Mouse (Mus musculus): ENCODE results near the gene Usp7.
"Not testable (repeated sequence)": the region's sequence is repeated elsewhere in the genome, so short reads cannot be mapped to it uniquely, and the experiment has no call there.

Usp7 gene

DNA sequence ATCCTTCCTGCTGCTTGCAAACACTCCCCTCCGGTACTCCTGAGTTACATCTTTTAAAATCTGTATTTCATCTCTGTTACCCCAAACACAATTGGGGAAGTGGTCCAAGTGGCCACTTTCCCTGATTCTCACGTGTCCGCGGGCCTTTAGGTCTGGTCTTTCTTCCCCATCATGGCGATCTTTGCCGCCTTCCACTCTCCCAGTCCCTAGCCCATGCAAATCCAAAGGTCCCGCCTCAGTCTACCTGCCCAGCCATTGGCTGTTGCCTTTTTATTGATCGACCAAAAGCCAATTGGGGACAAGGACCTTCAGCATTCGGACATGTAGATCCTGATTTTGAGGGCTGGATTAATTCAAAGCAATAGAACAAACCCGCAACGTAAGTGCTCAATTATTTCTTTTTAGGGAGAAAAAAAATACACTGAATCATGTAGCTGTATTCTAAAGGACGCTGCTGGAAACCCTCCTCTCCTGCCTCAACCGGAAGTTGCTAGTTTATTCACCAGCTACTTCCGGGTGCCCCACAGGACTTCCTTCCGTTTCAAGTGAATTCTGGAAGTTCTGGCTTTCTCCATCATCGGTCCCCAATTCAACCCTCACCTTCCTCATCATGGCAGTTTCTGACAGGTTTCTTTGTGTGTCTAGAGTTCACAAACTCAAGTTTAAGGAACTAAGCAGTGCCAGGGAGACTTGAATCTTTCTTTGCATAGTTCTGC lies 8.8 kb downstream of the Usp7 start:
- DNase-seq (ENCODE audit: low read depth, low spot score) = no peak

DNA sequence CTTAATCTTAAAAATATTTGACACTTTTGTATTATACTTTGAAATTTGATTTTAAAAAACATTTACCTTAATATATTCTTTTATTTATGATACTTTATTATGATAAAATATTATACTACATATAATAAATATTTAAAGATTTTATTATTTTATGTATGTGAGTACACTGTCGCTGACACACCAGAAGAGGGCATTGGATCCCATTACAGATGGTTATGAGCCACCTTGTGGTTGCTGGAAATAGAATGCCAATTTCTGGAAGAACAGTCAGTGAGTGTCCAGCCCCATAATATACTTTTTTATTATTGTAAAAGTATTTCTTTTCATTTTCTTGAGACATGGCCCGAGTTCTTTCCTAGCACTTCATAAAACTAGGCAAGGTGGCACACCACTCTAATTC lies 10.4 kb downstream of the Usp7 start:
- no peak for DNase-seq (ENCODE audit: low read depth, low spot score)

DNA sequence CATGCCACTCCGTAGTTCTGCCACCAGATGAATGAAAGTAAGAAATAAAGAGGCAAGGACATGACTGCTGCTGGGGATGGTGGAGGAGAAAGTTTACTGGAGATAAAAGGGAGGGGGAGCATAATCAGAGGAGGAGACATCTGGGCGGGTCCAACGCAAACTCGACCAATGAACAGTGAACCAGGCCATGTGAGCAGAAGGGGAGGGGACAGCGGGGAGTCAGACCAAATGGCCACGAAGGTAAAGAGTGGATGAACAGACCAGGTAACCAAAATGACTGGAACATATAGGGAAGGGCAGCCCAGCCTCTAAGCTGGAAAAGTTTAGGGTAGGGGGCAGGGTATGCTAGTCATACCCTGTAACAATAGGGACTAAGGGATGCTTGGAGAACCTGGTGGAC lies 10.9 kb downstream of the Usp7 start:
- no peak for DNase-seq (ENCODE audit: low read depth, low spot score)

DNA sequence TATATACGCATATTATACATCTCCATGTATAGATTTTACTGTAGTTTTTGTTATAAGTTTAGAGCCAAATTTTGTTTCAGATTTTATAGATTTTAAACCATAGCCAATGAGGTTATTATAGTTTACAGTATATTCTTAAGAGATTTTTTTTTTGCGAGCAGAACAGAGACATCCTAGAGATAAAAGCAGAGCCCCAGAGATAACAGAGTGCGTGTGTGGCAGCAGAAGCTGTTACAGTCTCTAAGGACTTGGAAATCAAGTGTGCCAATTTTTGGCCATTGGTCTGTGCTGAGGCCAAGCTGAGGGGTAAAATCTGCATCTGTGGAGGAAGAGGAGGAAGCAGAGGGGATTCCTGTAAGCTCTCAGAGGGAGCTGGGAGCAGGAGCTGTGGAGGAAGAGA lies 11.9 kb downstream of the Usp7 start:
- DNase-seq (ENCODE audit: low read depth, low spot score) = no peak

DNA sequence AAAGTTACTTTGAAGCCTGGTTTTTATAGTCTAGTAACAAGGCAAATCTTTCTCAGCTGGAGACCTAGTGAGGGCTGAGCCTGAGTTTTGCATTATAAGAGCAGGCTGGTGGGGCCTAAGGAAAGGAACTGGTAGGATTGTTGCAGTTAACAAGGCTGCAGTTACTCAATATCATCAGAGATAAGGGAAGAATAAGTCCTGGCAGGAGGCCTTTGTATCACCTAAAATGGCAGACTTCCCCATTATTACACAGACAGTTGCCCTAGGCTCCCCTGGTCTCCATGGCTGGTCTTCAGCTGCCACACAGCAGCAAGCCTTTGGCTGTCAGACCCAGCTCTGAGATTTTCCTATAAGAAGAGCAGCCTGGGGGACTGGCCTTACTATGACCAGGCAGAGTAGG lies 13.4 kb downstream of the Usp7 start:
- no peak for DNase-seq (ENCODE audit: low read depth, low spot score)

DNA sequence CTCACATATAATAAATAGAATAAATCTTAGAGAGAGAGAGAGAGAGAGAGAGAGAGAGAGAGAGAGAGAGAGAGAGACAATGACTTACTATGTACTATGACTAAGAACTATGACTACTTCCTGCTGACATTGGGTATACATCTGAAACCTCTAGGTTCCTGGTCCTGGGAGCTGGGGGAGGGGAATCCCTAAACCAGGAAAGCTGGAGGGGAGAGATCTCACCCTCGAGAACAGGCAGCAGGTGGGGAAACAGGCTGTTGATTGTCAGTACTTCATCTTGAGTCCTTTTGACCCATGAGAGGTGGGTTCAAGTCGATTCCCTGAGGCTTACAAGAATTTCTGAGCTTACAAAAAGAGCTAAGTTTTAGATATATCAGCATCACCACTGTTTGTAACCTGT lies 14.9 kb downstream of the Usp7 start:
- no peak for DNase-seq (ENCODE audit: low read depth, low spot score)

DNA sequence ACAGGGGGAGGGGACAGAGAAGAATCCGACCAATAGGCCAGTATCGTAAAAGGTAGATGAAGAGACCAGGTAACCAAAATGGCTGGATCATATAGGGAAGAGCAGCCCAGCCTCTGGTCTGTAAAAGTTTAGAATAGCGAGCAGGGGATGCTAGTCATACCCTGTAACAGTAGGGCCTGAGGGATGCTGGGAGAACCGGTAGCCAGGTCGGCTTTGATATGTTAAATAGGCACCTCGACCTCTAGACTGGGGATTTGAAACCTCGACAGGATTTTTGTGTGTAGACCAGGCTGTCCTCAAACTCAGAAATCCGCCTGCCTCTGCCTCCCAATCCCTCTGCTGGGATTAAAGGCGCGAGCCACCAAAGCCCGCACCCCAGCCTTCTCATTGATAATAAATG lies 15.5 kb downstream of the Usp7 start:
- DNase-seq (ENCODE audit: low read depth, low spot score) = no peak

DNA sequence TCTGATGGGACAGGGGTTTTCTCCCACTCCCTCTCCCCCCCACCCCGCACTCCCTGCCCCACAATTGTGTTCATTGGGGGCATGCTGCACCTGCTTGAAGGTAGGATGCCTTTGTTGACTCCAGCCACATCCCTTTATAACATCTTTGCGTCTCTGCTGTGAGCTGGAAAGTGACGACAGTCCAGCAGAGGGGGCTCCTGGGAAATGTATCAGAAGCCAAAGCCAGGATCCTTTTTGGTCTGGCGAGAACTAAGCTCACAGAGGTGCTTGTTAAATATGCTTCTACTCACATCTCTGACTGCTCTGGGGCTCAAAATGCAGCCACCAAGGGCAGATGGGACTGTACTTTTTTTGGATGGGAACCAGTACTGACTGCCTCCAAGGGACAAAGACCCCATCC lies 21.0 kb downstream of the Usp7 start:
- DNase-seq (ENCODE audit: low read depth, low spot score) = no peak

DNA sequence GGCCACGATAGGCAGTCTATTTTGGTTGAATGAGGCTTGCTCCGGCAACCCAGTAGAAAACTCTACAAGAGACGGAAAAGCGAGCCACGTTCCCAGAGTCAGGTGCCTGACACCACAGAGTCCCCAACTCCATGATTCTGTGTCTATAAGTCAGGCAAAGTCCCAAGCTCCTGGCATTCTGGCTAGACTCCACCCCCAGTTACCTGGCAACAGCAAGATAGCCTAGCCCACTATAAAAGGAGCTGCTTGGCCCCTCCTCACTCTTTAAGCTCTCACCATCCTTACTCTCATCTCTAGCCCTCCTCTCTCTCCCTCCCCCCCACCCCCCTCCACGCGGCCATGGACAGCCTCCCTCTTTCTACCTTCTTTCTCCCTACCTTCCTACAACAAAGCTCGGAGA lies 21.8 kb downstream of the Usp7 start:
- not testable (repeated sequence) for DNase-seq (ENCODE audit: low read depth, low spot score)

DNA sequence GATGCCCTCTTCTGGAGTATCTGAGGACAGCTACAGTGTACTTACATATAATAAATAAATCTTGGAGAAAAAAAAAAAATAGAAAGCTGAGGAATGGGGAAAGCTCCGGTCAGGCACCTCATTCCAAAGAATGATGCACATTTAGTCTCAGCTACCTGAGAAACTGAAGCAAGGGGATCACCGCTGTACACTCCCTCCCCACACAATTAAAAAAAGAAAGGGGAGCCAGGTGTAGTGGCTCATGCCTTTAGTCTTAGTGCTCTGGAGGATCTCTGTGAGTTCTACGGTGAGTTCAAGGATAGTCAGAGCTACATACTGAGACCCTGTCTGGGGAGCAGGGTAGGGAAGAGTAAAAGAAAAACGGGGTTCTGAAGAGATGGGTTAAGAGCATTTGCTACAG lies 22.6 kb downstream of the Usp7 start:
- no peak for DNase-seq (ENCODE audit: low read depth, low spot score)

DNA sequence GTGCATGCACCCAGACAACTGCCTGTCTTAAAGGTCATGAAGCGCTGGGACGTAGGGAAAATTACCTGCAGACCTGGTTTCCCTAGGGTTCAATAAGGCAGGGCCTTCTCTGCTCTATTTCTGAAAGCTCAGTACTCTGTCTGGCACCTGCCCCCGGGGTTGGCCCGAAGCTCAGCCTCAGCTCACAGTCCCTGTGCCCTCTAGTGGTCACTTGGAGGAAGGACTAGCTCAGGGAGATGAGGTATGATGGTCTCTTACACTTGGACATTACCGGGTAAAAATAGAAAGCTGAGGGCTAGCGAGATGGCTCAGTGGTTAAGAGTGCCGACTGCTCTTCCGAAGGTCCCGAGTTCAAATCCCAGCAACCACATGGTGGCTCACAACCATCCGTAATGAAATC lies 23.0 kb downstream of the Usp7 start:
- peak; percentile 70 for DNase-seq (ENCODE audit: low read depth, low spot score)

DNA sequence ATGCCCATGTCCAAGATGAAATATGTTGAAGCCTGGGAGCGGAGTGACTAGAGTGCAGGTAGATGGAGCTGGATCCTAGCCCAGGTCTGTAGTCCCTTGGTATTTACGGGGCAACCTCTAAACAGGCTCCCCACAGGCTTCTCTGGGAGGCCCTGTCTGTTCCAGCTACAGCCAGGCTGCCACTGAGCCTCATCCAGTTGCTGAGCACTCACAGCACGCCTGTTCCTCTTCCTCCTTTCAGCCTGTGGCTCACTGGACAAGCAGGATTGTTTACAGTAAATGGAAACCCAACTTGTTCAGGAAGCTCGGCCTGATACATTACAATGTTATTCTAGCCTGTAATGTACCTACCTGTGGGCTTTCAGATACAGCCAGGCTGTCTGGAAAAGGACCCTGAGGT lies 23.5 kb downstream of the Usp7 start:
- no peak for DNase-seq (ENCODE audit: low read depth, low spot score)

DNA sequence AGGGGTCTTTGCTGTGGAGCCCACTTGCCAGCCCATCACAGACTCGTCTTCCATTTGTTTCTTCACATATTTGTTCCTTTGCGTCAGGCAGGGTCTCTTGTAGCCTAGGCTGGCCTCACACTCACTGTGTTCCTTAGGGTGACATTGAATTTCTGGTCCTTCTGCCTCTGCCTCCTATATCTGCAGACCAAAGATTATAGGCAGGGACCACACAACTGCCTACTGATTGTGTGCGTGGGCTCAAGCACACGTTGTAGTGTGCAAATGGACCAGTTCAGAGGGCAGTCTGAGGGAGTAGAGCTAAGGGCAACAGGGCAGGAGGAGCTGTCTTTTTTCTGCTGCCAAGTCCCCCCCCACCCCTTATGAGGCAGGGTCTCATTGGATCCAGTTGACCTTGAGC lies 24.0 kb downstream of the Usp7 start:
- DNase-seq (ENCODE audit: low read depth, low spot score) = no peak

DNA sequence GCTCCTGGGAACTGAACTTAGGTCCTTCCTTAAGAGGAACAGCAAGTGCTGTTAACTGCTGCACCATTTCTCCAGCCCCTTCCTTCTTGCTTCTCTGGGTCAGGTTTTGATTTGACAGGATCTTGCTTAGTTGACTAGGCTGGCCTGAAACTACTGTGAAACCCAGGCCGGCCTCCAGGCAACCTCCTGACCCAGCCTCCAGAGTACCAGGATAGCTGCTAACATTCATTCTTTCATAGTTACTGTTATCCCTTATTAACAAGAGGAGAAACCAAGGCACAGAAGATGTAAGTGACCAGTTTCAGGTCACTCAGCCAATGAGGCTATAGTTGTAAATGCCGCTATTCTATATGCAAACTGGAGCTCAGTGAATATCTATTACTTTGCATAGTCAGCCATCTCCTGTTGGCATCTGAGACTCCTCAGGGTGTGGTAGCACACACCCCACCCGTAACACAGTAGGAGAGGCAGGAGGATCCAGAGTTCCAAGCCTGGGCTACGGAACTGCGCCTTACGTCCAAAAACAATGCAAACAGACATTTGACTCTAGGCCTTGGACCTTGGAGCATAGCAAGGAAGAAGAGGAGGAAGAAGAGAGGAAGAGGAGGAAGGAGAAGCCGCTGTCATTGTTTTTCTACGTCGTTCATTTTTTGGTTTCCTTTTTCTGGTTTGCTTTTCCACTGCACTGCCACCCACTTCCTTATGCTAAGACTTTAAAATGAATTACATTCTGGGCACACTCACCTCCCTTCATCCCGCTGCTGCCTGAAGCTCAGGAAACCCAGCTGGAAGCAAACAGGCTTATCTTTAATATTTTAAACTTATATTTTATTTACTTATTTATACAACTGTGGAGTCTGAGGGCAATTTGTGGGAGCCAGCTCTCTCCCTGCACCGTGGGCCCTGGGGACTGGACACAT lies 24.7 kb downstream of the Usp7 start:
- no peak for DNase-seq (ENCODE audit: low read depth, low spot score)

DNA sequence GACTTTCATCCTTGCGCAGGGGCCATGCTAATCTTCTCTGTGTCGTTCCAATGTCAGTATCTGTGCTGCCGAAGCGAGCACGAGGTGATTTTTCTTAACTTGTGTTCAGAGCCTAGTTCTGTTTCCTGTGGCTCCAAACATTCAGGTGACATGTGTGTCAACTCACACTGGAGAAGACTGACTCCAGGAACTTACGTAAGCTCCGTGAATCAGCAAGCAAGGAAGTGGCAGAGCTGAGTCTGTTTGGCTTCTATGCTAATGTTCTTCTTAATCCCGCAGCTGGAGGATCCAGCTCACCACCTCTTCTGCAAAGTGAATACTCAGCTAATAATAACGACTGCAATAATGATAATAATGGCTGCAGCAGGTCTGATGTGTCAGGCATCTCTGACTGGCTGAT lies 25.9 kb downstream of the Usp7 start:
- no peak for DNase-seq (ENCODE audit: low read depth, low spot score)

DNA sequence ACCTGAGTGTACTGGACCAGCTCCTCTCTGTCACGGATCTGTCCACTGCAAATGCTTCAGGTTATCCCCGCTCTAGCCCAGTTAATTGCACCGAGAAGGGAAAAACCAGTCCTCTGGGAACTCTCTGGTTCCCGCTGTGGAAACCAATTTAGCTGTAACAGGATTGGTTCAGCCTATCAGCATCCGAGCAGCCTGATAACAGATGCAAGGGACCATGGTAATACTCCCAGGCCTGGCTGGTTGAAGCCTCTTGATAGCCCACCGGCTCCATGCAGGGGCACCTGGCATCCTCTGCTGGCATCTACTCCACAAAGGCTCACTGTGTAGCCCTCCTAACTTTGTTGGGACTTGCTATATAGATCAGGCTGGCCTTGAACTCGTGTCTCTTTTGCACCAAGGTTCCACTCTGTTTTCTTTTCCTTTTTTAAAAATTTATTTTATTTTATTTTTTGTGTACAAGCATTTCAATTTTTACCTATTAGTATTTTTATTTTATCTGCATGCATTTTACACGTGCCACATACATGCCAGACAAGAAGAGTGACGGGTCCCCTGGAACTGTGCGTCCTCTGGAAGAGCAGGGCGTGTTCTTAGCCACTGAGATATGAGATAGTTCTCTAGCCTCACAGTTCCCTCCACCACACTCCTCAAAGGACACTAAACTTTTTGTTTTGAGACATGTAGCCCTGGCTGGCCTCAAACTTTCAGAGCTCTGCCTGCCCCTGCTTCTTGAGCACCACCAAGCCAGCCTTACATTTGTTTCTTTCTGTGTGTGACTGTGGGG lies 27.8 kb downstream of the Usp7 start:
- no peak for DNase-seq (ENCODE audit: low read depth, low spot score)

DNA sequence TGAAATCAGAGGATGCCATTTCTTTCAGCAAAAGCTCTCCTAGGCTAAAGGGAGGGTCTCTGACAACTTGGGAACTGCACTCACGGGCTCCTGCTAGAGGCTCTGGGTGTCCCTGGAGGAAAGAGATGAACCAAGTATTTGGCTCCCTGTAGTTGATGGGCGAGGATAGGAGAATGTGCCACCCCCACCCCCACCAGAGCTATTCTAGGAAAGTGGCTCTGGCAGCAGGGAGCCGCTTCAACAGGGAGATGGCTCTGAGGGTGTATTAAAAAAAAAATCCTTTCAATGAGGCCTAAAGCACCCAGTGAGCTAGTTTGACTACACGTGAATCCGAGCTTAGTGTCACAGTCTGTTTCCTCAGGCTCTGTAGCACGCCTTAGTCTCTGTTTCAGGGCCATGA lies 29.1 kb downstream of the Usp7 start:
- no peak for DNase-seq (ENCODE audit: low read depth, low spot score)

DNA sequence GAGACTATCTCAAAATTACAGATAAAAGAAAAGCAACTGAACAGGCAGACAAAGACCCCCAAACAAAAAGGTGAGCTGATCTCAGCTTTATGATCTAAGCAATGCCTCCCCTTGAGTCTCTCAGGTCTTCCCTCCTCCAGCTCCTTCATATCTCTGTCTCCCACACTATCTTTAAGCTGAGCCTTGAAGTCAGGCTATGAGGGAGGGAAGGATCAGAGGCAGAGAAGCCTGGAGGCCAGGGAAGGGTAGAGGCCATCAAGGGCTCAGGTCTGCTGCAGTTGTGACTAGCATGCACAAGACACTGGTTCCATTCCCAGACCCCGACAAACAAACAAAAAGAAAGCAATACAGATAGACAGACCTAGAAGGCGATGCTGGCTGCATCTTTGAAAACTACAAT lies 30.2 kb downstream of the Usp7 start:
- no peak for DNase-seq (ENCODE audit: low read depth, low spot score)

DNA sequence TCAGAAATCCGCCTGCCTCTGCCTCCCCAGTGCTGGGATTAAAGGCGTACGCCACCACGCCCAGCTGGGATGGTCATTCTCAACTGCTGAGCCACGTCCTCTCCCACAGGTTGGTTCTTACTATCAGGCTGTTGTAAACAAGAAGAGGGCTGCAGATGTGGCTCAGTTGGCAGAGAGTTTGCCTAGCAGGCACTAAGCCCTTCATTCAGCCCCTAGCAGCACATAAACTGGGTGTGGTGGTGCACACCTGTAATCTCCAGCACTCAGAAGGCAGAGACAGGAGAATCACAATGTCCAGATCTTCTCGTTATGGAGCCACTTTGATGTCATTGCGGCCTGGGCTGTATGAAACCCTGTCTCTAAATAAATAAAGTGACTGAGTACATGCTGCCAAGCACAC lies 31.1 kb downstream of the Usp7 start:
- no peak for DNase-seq (ENCODE audit: low read depth, low spot score)

DNA sequence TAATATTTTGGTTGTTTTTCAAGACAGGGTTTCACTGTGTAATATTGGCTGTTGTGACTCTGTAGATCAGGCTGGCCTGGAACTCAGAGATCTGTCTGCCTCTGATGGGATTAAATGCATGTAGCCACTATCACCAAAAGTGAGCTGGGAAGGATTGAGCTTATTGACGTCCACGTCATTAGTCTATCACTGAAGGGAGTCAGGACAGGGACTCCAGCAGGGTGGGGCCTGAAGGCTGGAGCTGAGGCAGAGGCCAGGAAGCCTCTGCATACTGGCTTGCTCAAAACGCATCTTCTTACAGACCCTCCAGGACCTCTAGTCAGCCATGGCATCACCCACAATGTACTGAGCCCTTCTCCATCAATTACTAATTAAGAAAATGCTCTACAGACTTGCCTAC lies 33.1 kb downstream of the Usp7 start:
- DNase-seq (ENCODE audit: low read depth, low spot score) = no peak

DNA sequence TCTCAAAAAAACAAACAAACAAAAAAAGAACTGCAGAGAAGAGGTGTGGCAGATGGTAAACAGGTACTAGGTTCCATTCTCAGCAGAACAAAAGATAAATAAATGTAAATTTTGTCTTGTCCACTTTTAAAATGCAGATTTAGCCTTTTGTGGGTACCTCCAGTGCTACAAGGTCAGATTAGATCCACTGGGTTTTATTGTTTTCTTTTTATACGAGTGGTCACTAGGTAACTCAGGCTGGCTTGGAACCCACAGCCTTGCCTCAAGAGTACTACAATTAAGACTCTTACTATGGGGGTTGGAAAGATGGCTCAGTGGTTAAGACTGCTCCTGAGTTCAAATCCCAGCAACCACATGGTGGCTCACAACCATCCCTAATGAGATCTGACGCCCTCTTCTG lies 33.9 kb downstream of the Usp7 start:
- DNase-seq (ENCODE audit: low read depth, low spot score) = no peak

DNA sequence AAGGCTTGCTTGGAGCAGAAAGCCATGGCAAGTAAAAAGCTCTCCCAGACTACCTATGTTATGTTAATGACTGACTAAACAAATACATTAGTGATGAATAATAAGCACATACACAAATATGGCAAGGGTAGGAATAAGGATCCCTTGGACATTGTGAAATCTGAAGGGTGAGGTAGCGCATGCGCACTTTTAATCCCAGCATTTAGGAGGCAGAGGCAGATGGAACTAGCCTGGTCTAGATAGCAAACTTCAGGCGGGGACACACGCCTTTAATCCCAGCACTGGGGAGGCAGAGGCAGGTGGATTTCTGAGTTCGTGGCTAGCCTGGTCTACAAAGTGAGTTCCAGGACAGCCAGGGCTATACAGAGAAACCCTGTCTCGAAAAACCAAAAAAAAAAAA lies 34.5 kb downstream of the Usp7 start:
- DNase-seq (ENCODE audit: low read depth, low spot score) = not testable (repeated sequence)

Data from forelimb bud, embryonic 11.5 days (tissue).